Mouse (Mus musculus): ENCODE measurements around the gene Slc25a25.

DNA sequence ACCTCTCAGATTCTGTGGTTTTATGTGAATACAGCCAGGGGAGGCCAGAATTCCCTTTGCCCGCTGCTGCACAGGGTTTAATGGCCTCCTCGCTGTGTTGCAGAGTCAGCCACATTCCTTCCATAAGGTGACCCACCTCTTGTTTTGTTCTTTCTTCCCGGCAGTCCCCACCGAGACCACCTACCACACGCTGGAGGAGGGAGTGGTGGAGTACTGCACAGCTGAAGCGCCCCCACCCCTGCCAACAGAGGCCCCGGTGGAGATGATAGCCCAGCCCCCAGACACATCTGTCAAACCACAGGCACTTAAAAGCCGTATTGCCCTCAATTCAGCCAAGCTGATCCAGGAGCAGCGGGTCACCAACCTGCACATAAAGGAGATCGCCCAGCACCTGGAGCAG is 3.4 kb upstream of the Slc25a25 start:
- no peak for TF ChIP-seq CTCF (IDR thresholded peaks at IDR 0.05; ENCODE audit: low read depth, low read length)
- no peak for TF ChIP-seq POLR2A (IDR thresholded peaks at IDR 0.05; ENCODE audit: borderline replicate concordance, low read depth, low read length)

Data from bone marrow macrophage, adult 2 months (primary cell).